Mouse (Mus musculus): Measurements from ENCODE around the gene Dctpp1.

GRCm38 (mm10) chr7:127220440-127220839 lies 40.1 kb downstream of the Dctpp1 start:
- no peak for TF ChIP-seq CTCF (conservative IDR thresholded peaks at IDR 0.05; ENCODE audit: insufficient read depth, insufficient read length, low read depth, low read length)
- no peak for TF ChIP-seq POLR2A (IDR thresholded peaks at IDR 0.05; ENCODE audit: low read depth, low read length)

Data from kidney, adult 2 months (tissue).